Mouse (Mus musculus) MEL (cell line): ENCODE measurements around the gene Trem1. TPM values are rescaled to one million over a fixed set of nuclear protein-coding genes. Genes with fewer than 3 reads are reported as not detected.

Source experiments
- DNase-seq: peaks from one replicate; pipeline ENCODE4 v3.0.0; 2011; ENCODE audit warnings: low read depth, low spot score
- H3K27ac ChIP-seq: 2 replicates; pipeline ENCODE4 v1.5.1; 2012; ENCODE audit warnings: low read depth, mild to moderate bottlenecking, control low read depth, low read length, moderate library complexity; ENCODE audit not compliant: control insufficient read depth
- H3K27me3 ChIP-seq, 2 experiments: fragments of 150-350 bp in 1 of 2; sonication (generic) in 1 of 2; 2 replicates each; pipeline ENCODE4 v1.6.1; 2012; ENCODE audit warnings: low read length in 2 of 2, mild to moderate bottlenecking in 2 of 2, improper control_type of control experiment in 1 of 2, moderate library complexity in 1 of 2; ENCODE audit not compliant: insufficient read depth in 2 of 2, control insufficient read depth in 1 of 2
- H3K36me3 ChIP-seq, 2 experiments: 2 replicates each; pipeline ENCODE4 v1.6.1; 2012 to 2014; ENCODE audit warnings: low read length in 2 of 2, improper control_type of control experiment in 1 of 2, inconsistent platforms in 1 of 2, mild to moderate bottlenecking in 1 of 2; ENCODE audit not compliant: insufficient read depth in 2 of 2, control insufficient read depth in 1 of 2
- H3K4me1 ChIP-seq, 2 experiments: fragments of 150-350 bp in 1 of 2; sonication (generic) in 1 of 2; 2 replicates each; pipeline ENCODE4 v1.6.1; 2012; ENCODE audit warnings: low read length in 2 of 2, improper control_type of control experiment in 1 of 2, mild to moderate bottlenecking in 1 of 2; ENCODE audit not compliant: insufficient read depth in 2 of 2, control insufficient read depth in 1 of 2
- H3K4me3 ChIP-seq, 2 experiments: fragments of 150-350 bp in 1 of 2; sonication (generic) in 1 of 2; 2 replicates each; pipeline ENCODE4 v1.5.1; 2012; ENCODE audit warnings: low read depth in 2 of 2, low read length in 2 of 2, mild to moderate bottlenecking in 2 of 2, moderate library complexity in 2 of 2, control low read depth in 1 of 2, improper control_type of control experiment in 1 of 2; ENCODE audit not compliant: control insufficient read depth in 1 of 2, insufficient read depth in 1 of 2
- H3K79me2 ChIP-seq: 2 replicates; pipeline ENCODE4 v1.6.1; 2012; ENCODE audit warnings: mild to moderate bottlenecking, low read length, moderate library complexity; ENCODE audit not compliant: control insufficient read depth, poor library complexity, insufficient read depth
- H3K9ac ChIP-seq: 2 replicates; pipeline ENCODE4 v1.6.1; 2012; ENCODE audit warnings: low read depth, mild to moderate bottlenecking, control low read depth, low read length, moderate library complexity; ENCODE audit not compliant: control insufficient read depth, poor library complexity, severe bottlenecking
- H3K9me3 ChIP-seq: fragments of 150-350 bp; sonication (generic); replicated peaks from 2 replicates; pipeline ENCODE4 v1.6.1; 2012; ENCODE audit warnings: mild to moderate bottlenecking, low read length, improper control_type of control experiment, moderate library complexity; ENCODE audit not compliant: insufficient read depth
- BHLHE40 ChIP-seq: IDR thresholded peaks from 2 replicates; pipeline ENCODE4 v1.6.1; 2012; ENCODE audit warnings: low read depth, mild to moderate bottlenecking, inconsistent platforms, low read length, improper control_type of control experiment, borderline replicate concordance
- CHD1 ChIP-seq: IDR thresholded peaks from 2 replicates; pipeline ENCODE4 v1.6.1; 2012; ENCODE audit warnings: low read depth, mild to moderate bottlenecking, inconsistent platforms, low read length, improper control_type of control experiment
- CHD2 ChIP-seq: IDR thresholded peaks from 2 replicates; pipeline ENCODE4 v1.6.1; 2011; ENCODE audit warnings: low read length, improper control_type of control experiment
- ELF1 ChIP-seq: IDR thresholded peaks from 2 replicates; pipeline ENCODE4 v1.6.1; 2014; ENCODE audit warnings: low read depth, mild to moderate bottlenecking, inconsistent platforms, low read length, improper control_type of control experiment, moderate library complexity
- EP300 ChIP-seq, 2 experiments: IDR thresholded peaks; 2 replicates each; pipeline ENCODE4 v1.6.1; 2011; ENCODE audit warnings: improper control_type of control experiment in 2 of 2, low read length in 2 of 2, low read depth in 1 of 2, mild to moderate bottlenecking in 1 of 2
- ETS1 ChIP-seq: IDR thresholded peaks from 2 replicates; pipeline ENCODE4 v1.6.1; 2012; ENCODE audit warnings: low read depth, mild to moderate bottlenecking, inconsistent platforms, low read length, improper control_type of control experiment, moderate library complexity
- GABPA ChIP-seq: IDR thresholded peaks from 2 replicates; pipeline ENCODE4 v1.6.1; 2012; ENCODE audit warnings: low read depth, mild to moderate bottlenecking, inconsistent platforms, low read length, improper control_type of control experiment, moderate library complexity
- GATA1 ChIP-seq: IDR thresholded peaks from 2 replicates; pipeline ENCODE4 v1.6.1; 2011; ENCODE audit warnings: low read depth, low read length, improper control_type of control experiment
- HCFC1 ChIP-seq: IDR thresholded peaks from 2 replicates; pipeline ENCODE4 v1.6.1; 2012; ENCODE audit warnings: low read depth, mild to moderate bottlenecking, inconsistent platforms, low read length, improper control_type of control experiment, moderate library complexity
- JUND ChIP-seq: IDR thresholded peaks from 2 replicates; pipeline ENCODE4 v1.6.1; 2011; ENCODE audit warnings: low read depth, mild to moderate bottlenecking, improper control_type of control experiment, low read length
- MAZ ChIP-seq: IDR thresholded peaks from 2 replicates; pipeline ENCODE4 v1.6.1; 2012; ENCODE audit warnings: low read depth, mild to moderate bottlenecking, inconsistent platforms, low read length, improper control_type of control experiment
- MXI1 ChIP-seq: IDR thresholded peaks from 2 replicates; pipeline ENCODE4 v1.6.1; 2011; ENCODE audit warnings: mild to moderate bottlenecking, low read depth, low read length, improper control_type of control experiment
- NELFE ChIP-seq: IDR thresholded peaks from 2 replicates; pipeline ENCODE4 v1.6.1; 2011; ENCODE audit warnings: low read depth, low read length, improper control_type of control experiment
- RAD21 ChIP-seq: IDR thresholded peaks from 2 replicates; pipeline ENCODE4 v1.6.1; 2011; ENCODE audit warnings: mild to moderate bottlenecking, low read depth, low read length, improper control_type of control experiment
- RCOR1 ChIP-seq: IDR thresholded peaks from 2 replicates; pipeline ENCODE4 v1.6.1; 2012; ENCODE audit warnings: low read depth, mild to moderate bottlenecking, inconsistent platforms, low read length, improper control_type of control experiment
- SIN3A ChIP-seq: IDR thresholded peaks from 2 replicates; pipeline ENCODE4 v1.6.1; 2012; ENCODE audit warnings: low read length, improper control_type of control experiment, inconsistent platforms
- TBP ChIP-seq: IDR thresholded peaks from 2 replicates; pipeline ENCODE4 v1.8.0; 2011; ENCODE audit warnings: low read depth, low read length, improper control_type of control experiment
- TCF12 ChIP-seq: IDR thresholded peaks from 2 replicates; pipeline ENCODE4 v1.6.1; 2014; ENCODE audit warnings: low read depth, mild to moderate bottlenecking, inconsistent platforms, low read length, improper control_type of control experiment, moderate library complexity
- USF1 ChIP-seq: IDR thresholded peaks from 2 replicates; pipeline ENCODE4 v1.6.1; 2014; ENCODE audit warnings: low read depth, mild to moderate bottlenecking, inconsistent platforms, low read length, improper control_type of control experiment, moderate library complexity
- USF2 ChIP-seq, 2 experiments: IDR thresholded peaks; 2 replicates each; pipeline ENCODE4 v1.6.1; 2011 to 2012; ENCODE audit warnings: improper control_type of control experiment in 2 of 2, low read length in 2 of 2, borderline replicate concordance in 1 of 2, inconsistent platforms in 1 of 2, low read depth in 1 of 2, mild to moderate bottlenecking in 1 of 2; ENCODE audit not compliant: insufficient read depth in 1 of 2
- ZKSCAN1 ChIP-seq: IDR thresholded peaks from 2 replicates; pipeline ENCODE4 v1.6.1; 2012; ENCODE audit warnings: low read depth, mild to moderate bottlenecking, inconsistent platforms, low read length, improper control_type of control experiment, moderate library complexity
- ZMIZ1 ChIP-seq: IDR thresholded peaks from 2 replicates; pipeline ENCODE4 v1.6.1; 2012; ENCODE audit warnings: low read depth, mild to moderate bottlenecking, inconsistent platforms, low read length, improper control_type of control experiment, moderate library complexity
- ZNF384 ChIP-seq: IDR thresholded peaks from 2 replicates; pipeline ENCODE4 v1.6.1; 2012; ENCODE audit warnings: low read depth, mild to moderate bottlenecking, inconsistent platforms, low read length, improper control_type of control experiment
- polyA plus RNA-seq, 2 experiments: library from polyadenylated mRNA; stranded (reverse) in 1 of 2; unstranded in 1 of 2; fragments of >175 nt in 1 of 2; fragments of >200 nt in 1 of 2; gene quantifications; 2 replicates each; pipeline versions ENCODE4 v1.2.1 to v1.2.4; 2012; ENCODE audit warnings: low replicate concordance in 2 of 2, low read depth in 1 of 2; ENCODE audit not compliant: insufficient read length in 2 of 2, insufficient read depth in 1 of 2, missing spikeins in 1 of 2
- total RNA-seq: library from RNA; depleted of rRNA; stranded (reverse); fragments of 300-350 nt; gene quantifications from 2 replicates; pipeline ENCODE4 v1.2.3, GENCODE M21; 2012

The Trem1 gene
- total and polyA plus RNA-seq, 3 experiments = 0.06 TPM; not detected in 2

DNA sequence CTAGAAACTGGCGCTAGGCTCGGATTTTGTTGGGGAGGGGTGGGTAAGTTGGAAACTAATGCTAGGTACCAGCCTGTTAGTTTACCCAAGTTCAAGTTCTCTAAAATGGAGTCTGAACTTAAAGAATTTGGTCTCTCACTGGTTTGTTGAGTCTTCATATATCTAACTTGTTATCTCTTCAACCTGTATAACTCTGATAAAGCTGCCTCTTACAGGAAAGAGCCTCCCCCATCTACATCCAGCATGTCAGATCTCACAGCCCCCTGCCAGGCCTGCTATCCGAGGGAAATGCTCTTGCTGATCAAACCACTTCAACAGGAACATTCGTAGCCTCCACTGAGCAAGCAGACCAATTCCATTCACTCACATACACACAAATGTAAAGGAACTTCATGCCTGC, 46.4 kb downstream of the Trem1 start (continued):
- TF ChIP-seq JUND = no peak
- TF ChIP-seq ZNF384 = no peak
- TF ChIP-seq SIN3A = no peak; the same call in 1 of the 2 replicates
- TF ChIP-seq HCFC1 = no peak
- TF ChIP-seq CHD1 = no peak
- TF ChIP-seq TBP = 0 out of 2 replicates have a peak, but pooled peaks have one; percentile 34
- TF ChIP-seq MAZ = 0 out of 2 replicates have a peak, but pooled peaks have one; percentile 26
- TF ChIP-seq NELFE = no peak
- no peak for TF ChIP-seq ZMIZ1
- peak; percentile 77 to 78 for TF ChIP-seq EP300 (IDR thresholded peaks at IDR 0.05; ENCODE audit: low read depth in 1 of 2, low read length in 2 of 2)
- TF ChIP-seq RCOR1 = peak; percentile 44; the same call in 1 of the 2 replicates
- peak; percentile 40; the same call in 1 of the 2 replicates for TF ChIP-seq MXI1
- no peak for TF ChIP-seq ETS1
- TF ChIP-seq GATA1 = peak; percentile 86
- TF ChIP-seq ZKSCAN1 = no peak
- TF ChIP-seq RAD21 = no peak
- peak; percentile 85 for TF ChIP-seq TCF12
- TF ChIP-seq CHD2 = no peak
- TF ChIP-seq ELF1 = no peak
- TF ChIP-seq USF2 (IDR thresholded peaks at IDR 0.05; ENCODE audit: borderline replicate concordance in 1 of 2, insufficient read depth in 1 of 2, low read depth in 1 of 2, low read length in 2 of 2) = no peak

- no peak for DNase-seq
- Histone ChIP-seq H3K79me2 (no peaks in the 10 kb centered on the region), H3K4me3 (no peak overlapping the region), H3K4me1 (peaks cover 16 to 26% of the 10 kb centered on the region in 2 experiments), H3K9me3 (no peaks in the 10 kb centered on the region), H3K27me3 (no peaks in the 10 kb centered on the region), H3K36me3 (peaks cover 0 to 15% of the 10 kb centered on the region in 2 experiments; a peak in 2 of 4 replicates), H3K27ac (no peak overlapping the region), H3K9ac (no peak overlapping the region)
- 0 out of 2 replicates have a peak, but pooled peaks have one; percentile 19 for TF ChIP-seq TCF12
- TF ChIP-seq MXI1 = 0 out of 2 replicates have a peak, but pooled peaks have one; percentile 24
- TF ChIP-seq BHLHE40 = 0 out of 2 replicates have a peak, but pooled peaks have one; percentile 6
- no peak for TF ChIP-seq GABPA
- TF ChIP-seq USF1 = peak; percentile 83
These were observed 48.6 kb downstream of the Trem1 start for GRCm38 (mm10) chr17:48280943-48281738.
